Mouse (Mus musculus): ENCODE results near the gene Traf7.

DNA sequence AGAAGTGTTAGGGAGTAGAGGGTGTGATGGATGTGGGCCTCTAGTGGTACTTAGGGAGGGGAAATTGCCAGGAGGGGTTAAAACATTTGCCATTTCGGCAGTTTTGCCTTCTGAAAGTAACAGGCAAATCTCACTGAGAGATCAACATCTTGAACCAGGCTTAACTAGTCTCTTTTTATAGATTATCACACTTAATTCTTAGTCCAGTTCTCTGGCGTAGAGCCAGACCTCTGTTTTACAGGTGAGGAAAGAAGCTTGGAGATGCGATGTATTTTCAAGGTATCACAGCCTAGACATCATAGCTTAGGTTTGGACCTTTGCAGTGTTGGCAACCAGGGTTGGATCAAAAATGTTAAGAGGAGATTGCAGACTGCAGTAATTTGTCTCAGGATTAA is 23.3 kb upstream of the Traf7 start:
- TF ChIP-seq CTCF (conservative IDR thresholded peaks at IDR 0.05; ENCODE audit: low read length) = no peak
- TF ChIP-seq NANOG (IDR thresholded peaks at IDR 0.05; ENCODE audit: borderline replicate concordance, low read length) = no peak

All from E14TG2a.4 (cell line).